Mouse (Mus musculus): ENCODE measurements around the gene Ubr7.

GRCm38 (mm10) chr12:102744839-102745238 is 12.9 kb upstream of the Ubr7 start:
- TF ChIP-seq CTCF (IDR thresholded peaks at IDR 0.05; ENCODE audit: low read depth) = 0 out of 2 replicates have a peak, but pooled peaks have one; percentile 3
- no peak for TF ChIP-seq EP300 (IDR thresholded peaks at IDR 0.05; ENCODE audit: low read depth)
